Mouse (Mus musculus): ENCODE measurements around the gene Aff1.

Aff1 gene

DNA sequence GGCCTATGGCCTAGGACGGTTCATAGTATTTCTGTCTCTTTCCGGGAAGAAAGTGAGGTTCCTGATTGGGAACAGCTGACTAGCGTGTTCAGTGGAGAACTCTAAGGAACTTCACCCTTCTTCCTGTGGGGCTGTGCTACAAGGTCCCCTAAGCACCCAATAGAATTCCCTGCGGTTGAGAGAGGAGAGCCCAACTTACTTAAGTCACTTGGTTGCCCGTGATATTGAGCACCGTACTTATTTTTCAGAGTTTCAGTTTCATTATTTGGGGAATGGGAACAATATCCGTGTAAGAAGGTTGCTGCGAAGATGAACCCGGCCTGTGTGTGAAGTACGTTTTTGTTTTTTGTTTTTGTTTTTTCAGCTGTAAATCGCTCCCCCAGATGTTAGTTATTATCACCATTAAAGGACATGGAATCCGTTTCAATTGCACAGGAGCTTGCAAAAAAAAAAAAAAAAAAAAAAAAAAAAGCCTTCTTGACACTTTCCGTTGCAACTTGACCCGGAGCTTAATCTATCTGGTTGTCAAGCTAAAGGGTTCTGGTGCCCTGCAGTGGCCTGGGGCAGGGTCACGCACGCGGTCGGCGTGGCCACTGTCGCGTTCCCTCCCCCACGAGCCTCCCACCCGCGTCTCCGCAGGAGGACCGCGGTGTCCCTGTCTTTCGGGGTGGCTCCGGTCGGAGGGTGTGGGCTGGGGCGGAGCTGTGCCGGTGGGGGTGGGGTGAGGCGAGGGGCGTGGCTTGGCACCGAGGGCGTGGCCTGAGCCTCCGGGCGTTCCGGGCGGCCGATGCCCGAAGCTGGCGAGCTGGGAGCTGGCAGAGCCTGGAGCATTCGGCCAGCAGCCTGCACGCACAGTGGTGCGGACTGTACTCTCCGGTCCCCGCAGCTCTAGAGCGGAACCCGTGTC, at the start of gene Aff1:
Aff1 (plus strand) TSS at position 751 of the 907 bp plus-strand sequence.
- peak; percentile 96 to 97 for DNase-seq

GRCm38 (mm10) chr5:103644167-103644566, 48.0 kb upstream of the Aff1 start:
- DNase-seq: no peak

- no peak for DNase-seq
Measured at GRCm38 (mm10) chr5:103647320-103647719, 44.9 kb upstream of the Aff1 start.

- peak; percentile 51 to 60 for DNase-seq
Measured at GRCm38 (mm10) chr5:103654225-103654624, 37.9 kb upstream of the Aff1 start.

- DNase-seq: no peak
Measured at GRCm38 (mm10) chr5:103654780-103655179, 37.4 kb upstream of the Aff1 start.

- peak; percentile 86 to 88 for DNase-seq
Measured at GRCm38 (mm10) chr5:103655346-103656118, 36.6 kb upstream of the Aff1 start, which contains the start of gene 1700016H13Rik. Gene 1700016H13Rik, minus strand, starts transcription at chr5:103656010.

DNA sequence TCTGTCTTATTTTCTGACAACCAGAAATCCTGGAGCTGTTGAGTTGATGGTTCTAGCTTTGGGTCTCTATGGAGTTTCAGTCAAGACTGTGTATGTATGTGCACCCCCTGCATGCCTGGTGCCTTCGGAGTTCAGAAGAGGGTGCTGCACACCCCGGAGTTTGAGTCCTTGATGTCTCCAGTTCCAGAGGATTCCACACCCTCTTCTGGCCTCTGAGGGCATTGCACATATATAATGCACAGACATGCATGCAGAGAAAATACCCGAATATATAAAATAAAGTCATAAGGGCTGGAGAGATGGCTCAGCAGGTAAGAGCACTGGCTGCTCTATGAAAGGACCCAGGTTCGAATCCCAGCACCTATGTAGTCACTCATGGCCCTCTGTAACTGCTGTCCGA, 33.3 kb upstream of the Aff1 start:
- DNase-seq: no peak

DNA sequence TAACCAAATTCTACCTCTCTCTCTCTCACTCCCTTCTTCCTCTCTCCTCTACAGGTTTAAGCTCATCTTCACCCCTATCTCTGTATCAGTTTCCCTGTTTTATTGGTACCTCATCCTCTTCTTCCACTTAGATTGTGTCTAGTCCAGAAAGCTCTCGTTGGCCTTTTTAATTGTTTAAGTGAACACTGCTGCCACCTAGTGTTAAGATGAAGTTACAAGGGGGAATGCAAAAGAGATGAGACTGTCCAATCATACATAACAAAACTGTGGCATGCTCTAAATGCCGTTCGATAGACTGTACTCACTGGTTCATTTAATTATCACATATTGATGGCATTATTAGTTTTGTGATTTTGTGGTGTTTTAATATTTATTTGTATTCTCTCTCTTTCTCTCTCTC, 32.6 kb upstream of the Aff1 start:
- peak; percentile 25 to 40 for DNase-seq

GRCm38 (mm10) chr5:103664932-103665331, 27.2 kb upstream of the Aff1 start:
- DNase-seq: no peak

DNA sequence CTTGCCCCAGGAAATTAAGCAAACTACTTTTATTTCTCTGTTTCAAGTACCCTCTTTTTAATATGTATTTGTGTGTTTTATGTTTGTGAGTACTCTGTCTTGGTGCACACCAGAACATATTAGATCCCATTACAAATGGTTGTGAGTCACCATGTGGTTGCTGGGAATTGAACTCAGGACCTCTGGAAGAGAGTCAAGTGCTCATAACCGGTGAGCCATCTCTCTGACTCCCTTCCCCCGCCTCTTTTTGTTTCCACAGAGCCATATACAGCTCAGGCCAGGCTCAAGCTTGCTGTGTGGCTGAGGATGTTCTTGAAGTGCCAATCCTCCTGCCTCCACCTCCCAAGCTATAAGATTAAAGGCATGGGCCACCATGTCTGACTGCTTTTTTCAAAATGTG, 26.3 kb upstream of the Aff1 start:
- no peak for DNase-seq

DNA sequence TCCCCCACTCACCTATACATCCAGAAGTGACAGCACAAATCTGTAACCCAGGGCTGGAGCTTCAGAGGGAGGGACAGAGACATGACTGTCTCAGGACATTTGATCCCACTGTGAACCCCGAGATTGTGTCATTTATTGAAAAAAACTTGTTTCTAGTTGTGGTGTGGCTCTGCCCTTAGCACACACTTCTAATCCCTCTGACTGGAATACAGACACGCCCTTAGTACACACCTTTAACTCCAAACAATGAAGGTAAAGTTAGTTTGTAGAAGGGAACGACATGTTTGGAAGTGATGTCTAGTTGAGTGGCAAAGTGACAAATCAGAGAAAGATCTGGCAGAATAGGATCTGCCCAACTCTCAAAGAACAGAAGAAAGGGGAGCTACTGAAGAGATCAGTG, 20.3 kb upstream of the Aff1 start:
- no peak for DNase-seq

DNA sequence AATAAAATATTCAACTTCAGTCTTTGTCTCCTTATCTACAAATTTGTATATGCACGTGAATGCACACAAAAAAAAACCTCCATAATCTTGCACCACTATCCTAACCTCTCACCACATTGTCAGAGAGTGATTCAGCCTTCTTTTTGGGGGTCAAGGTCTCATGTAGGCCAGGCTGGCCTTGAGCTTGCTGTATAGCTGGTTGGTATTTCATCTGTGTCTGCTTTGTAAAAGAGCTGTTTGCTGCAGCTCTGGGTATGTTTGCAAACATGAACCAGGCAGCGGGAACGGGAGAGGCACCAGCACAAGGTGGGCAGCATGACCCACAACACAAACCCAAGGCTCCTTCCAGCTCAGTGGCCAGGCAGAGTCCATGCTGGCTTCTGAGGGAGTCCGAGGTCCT, 18.6 kb upstream of the Aff1 start:
- DNase-seq: no peak

DNA sequence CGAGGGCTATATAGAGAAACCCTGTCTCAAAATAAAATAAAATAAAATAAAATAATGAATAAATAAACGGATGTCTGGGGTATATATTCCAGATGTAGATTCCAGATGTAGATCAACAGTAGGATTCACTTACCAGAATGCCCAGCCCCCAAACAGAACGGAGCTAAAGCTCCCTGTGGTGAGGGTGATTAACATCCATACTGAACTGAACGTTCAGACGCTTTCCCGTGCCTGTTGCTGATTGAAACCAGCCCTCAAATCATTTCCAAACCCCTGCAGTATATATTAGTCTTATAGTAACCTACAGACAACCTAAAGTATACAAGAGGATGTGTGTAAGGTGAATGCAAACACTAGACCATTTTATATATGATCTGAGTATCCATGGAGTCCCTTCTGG, 17.7 kb upstream of the Aff1 start:
- DNase-seq: no peak

GRCm38 (mm10) chr5:103676289-103676881, 15.8 kb upstream of the Aff1 start:
- no peak for DNase-seq

GRCm38 (mm10) chr5:103677894-103678293, 14.3 kb upstream of the Aff1 start:
- DNase-seq: no peak

GRCm38 (mm10) chr5:103678974-103679373, 13.2 kb upstream of the Aff1 start:
- DNase-seq: no peak

DNA sequence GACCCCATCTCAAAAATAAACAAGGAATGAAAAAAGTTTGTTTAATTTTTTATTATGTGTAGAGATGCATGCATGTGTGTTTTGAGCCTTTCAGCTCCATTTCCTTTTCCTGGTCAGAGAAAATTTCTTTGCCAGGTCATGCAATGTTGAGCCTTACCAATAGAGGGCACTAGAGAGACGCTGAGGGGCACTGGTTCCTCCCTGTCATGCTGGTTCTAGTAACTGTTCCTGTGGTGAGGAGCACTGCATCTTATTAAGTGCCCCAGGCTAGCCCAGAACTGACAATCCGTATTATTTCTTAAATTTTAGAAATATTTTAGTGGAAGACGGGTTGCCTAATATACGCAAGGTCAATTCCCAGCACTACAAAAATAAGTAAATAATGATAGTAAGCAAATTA, 11.8 kb upstream of the Aff1 start:
- peak; percentile 87 to 89 for DNase-seq

DNA sequence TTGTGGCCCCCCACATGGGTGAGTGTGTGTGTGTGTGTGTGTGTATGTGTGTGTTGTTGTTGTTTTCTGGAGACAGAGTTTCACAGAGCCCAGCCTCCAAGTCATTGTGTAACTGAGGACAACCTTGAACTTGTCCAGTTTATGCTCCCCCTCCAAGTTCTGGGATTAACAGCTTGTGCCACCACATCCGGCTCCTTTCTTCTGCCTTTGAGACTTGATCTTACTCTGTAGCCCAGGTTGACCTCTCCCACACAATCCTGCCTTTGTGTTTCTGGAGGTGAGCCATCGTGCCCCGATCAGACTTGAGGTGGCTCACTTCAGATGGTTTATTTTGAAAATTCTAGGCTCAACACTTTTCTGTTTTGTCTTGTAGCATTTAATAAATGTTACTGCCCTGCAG, 10.3 kb upstream of the Aff1 start:
- no peak for DNase-seq

DNA sequence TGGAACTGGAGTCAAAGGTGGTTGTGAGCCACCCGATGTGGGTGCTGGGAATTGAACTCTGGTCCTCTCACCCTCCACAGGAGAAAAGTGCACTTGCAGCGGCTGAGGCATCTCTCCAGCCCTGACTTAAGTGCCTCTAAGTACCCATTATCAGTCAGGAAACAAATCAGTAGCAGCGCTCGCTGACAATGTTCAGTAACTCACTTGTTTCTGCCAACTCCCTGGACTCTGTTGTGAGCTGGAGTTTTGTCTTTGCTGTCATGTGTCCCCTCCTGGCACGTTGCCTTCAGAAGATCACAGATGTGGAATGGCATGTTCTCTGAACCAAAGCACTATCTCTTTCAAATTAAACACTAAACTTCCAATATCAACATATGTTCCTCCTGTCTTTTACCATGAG, 2.5 kb upstream of the Aff1 start:
- no peak for DNase-seq

- no peak for DNase-seq
Measured at GRCm38 (mm10) chr5:103690190-103690589, 2.0 kb upstream of the Aff1 start.

DNA sequence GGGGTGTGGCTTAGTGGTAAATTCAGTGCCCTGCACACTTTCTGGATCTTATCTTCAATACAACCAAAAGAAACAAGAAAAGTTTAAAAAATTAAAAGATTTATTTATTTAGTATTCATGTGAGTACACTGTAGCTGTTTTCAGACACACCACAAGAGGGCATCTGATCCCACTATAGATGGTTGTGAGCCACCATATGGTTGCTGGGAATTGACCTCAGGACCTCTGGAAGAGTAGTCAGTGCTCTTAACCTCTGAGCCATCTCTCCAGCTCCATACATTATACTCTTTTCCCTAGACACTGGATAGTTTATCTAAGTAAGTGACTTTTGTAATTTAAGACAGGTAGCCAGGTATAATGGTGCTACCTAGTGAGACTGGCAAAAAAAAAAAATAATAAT, 1.0 kb upstream of the Aff1 start:
- peak; percentile 37 to 47 for DNase-seq

- DNase-seq: no peak
Measured at GRCm38 (mm10) chr5:103692531-103693040, 412 bp downstream of the Aff1 start.

- peak; percentile 40 to 44 for DNase-seq
Measured at GRCm38 (mm10) chr5:103693041-103693641, 967 bp downstream of the Aff1 start.
